Mouse (Mus musculus) thymus, adult 2 months (tissue): Measurements from ENCODE around the gene Abcg8.

ENCODE experiments used
- CTCF ChIP-seq: fragments of 200-500 bp; IDR thresholded peaks from 2 replicates; pipeline ENCODE4 v1.5.1; 2012; ENCODE audit warnings: mild to moderate bottlenecking, control low read depth, low read length, moderate library complexity, borderline replicate concordance; ENCODE audit not compliant: control insufficient read depth, poor library complexity, insufficient read depth; ENCODE audit errors: extremely low read depth
- POLR2A ChIP-seq: fragments of 200-500 bp; IDR thresholded peaks from 2 replicates; pipeline ENCODE4 v1.6.1; 2012; ENCODE audit warnings: mild to moderate bottlenecking, low read length, control low read depth, moderate library complexity; ENCODE audit not compliant: control insufficient read depth, poor library complexity, insufficient read depth; ENCODE audit errors: extremely low read depth

DNA sequence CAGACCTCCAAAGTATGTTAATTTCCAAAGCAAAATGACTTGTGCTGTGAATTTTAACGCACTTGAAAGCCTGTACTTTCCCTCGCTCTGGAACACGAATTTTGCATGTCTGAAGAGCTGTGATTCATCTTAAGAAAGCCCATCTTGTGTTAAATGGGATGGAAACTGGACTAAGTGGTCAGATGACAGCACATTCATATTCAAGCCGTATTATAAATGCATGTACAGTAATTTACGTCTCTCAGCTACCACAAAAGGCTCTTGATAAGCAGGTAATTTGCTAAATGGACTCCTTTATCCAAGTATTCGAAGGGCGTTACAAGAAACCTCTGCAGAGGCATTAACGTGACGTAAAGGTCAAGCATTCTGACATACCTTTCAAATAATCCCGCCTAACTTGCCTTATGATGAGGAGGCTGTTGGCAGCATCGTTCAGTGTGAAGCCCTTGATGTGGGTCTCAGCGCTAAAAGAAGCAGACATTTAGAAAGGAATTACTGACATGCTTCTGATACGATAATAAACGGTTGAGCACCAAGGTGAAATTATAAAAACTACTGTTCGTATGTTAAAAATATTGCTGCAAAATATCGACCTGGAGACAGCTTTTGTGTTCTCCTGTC, 40.3 kb downstream of the Abcg8 start:
- TF ChIP-seq CTCF (no peak), POLR2A (no peak)
